Mouse (Mus musculus): ENCODE results near the gene Fat1.

GRCm38 (mm10) chr8:44971964-44972363 is 36.7 kb downstream of the Fat1 start:
- TF ChIP-seq CTCF (IDR thresholded peaks at IDR 0.05) = no peak
- no peak for TF ChIP-seq POLR2A (IDR thresholded peaks at IDR 0.05; ENCODE audit: insufficient read depth, low read depth, low read length)
